Mouse (Mus musculus) layer of hippocampus, postnatal 10 days (tissue): ENCODE measurements at regions not wholly inside any gene's neighbourhood (a gene's known extent, or its start where the extent isn't known, plus 50 kb on each side); places are given as distances from the start of the nearest gene placed in this dataset.
A peak's percentile ranks its signal among the peaks of the same experiment; 100 is the strongest.

Source experiments
- DNase-seq, 2 experiments: peaks; one replicate each; pipeline ENCODE4 v3.0.0; 2021; ENCODE audit warnings: low spot score in 2 of 2

DNA sequence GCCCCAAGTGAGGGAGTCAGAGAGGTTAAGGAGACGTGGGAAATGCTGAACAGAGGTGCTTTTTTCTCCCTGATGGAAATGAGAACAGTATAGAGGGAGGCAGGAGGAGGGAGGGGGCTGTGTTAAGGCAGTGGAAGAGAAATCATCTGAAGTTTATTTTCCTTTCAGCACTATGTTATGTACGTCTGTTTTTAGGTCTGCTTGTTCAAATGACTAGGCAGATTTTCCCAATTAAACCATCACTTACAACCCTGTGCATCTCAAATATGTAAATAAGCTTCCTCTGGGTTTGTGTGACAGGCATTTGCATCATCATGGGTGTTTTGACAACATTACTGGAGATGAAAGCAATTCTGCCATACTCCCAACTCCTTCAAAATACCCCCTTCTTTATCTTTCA, 92.1 kb upstream of the Got2 start:
- DNase-seq: no peak

DNA sequence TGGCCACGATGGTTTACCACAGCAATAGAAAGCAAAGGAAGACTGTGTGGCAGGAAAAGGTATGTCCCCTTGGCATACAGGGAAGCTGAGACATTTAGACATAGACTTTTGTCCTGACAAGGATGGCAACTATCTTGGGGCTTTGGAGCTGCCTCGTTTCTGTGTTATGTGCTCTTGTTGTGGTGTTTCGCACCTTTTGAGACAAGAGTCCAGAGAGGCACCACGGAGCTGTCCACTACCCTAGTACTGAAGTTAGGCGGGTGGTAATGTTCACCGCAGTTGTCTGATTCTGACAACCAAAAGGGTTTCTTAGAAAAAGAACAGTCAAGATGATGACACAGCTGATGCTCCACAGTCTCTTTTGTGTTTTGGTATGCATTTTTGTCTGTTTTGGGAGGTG, 90.9 kb upstream of the Got2 start:
- no peak for DNase-seq

DNA sequence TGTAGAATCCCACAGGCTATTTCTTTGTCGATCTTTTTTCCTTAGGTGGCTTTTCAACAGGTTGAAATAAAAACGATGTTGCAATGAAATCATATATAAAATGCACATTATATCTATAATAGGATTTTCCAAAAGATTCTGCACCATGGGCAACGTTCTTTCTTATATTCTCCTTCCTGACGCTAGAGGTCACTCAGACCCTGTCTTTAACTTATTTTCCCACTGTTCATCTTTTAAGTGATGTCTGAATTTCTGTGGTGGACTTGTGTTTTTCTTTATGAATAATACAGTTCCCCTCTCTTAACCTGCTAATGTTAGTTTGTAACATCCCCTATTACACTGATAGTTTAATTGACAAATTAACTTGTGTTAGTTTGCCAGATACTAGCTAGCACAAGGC, 86.5 kb upstream of the Got2 start:
- DNase-seq: no peak

DNA sequence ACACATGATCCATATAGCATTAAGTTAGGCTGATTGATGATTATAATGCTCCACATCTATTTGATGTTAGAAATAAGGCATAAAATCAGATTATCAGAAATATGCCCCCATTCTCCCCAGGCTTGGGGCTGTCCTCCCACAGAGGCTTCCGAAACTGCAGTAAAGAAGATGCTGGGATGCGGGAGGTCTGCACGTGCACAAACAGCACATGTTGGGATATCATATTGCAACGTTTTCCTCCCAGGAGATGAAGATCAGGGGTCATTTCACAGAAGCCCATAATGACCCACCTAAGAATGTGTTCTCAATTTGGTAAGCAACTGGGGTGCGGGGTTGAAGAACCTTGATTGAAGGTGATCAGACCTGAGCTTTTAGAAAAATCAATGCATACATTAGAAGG, 85.9 kb upstream of the Got2 start:
- no peak for DNase-seq

DNA sequence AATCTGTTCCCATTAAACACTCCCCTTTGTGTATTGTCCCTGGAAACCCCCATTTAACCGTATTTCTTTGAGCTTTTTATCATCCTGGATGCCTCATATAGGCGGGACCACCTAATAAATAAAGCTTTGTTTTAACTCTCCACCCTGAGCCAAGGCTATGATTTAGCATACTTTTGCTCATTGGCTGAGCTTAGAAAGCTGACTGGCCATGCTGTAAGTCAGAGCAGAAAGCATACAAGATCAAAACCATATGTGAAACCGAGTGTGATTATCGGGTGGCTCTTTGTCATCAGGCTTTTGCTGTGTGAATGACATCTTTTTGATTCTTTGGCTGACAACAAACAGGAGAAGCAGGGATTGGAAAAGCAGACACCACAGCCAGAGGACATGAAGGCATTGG, 85.2 kb upstream of the Got2 start:
- no peak for DNase-seq

DNA sequence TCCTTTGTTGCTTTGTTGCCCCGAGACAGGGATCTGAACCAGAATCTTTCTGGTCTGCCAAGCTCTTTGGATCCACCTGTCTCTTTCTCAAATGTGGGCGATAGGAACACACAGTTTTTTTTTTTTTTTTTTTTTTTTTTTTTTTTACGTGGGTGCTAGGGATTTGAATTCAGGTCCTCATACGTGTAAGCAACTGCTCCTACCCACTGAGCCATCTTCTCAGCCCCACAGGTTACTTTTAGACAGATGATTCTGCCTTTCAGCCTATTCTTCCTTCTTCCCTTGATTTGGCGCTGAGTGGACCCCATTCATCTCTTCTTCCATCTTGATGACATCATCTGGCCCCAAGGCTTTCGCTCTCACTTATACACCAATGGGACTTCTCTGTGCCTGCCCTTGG, 80.5 kb upstream of the Got2 start:
- DNase-seq: no peak

DNA sequence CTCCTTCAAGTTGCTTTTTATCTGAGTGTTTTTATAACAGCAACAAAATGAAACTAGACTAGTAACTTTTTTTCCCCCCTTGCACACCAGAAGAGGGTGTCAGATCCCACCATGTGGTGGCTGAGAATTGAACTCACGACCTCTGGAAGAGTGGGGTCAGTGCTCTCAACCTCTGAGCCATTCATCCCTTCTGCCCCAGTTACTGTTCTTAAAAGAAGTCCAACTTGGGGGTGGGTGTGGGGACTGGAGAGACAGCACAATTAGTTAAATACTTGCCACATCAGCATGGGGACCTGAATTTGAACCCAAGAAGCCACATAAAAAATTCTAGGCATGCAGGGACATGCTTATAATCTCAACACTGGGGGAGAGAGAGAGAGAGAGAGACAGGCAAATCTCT, 78.1 kb upstream of the Got2 start:
- DNase-seq: no peak

DNA sequence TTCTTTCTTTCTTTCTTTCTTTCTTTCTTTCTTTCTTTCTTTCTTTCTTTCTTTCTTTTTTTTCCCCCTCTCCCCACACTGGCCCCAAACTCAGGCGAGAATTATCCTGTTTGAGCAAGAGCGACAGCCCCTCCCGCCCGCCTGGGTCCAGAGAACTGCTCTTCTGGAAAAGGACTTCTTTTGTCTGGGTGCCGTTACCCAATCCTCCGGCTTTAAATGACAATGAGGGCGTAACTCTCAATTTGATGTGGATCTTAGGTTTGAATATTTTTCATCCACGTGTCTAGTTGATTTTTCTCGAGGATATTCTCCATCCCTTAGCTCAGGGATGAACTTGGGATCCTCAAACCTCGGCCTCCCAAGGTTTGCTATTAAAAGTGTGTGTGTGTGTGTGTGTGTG, 63.9 kb upstream of the Got2 start:
- no peak for DNase-seq

DNA sequence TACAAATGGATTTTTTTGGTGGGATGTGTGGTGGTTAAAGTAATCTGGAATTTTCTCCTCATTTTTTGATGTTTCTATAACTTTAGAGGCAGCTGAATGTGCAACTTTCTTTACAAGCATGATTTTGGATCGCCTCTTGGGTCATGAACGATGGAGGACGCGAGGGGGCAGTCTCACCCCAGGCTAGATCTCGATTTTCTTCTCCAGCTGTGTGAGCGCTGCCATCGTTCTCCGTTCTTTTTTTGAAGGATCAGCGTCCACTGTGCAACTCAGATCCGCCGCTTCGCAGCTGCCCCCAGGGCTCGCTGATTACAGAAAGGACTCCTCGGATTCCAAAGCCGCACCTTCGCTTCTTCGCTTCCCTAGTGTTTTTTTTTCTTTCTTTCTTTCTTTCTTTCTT, 63.4 kb upstream of the Got2 start:
- peak; percentile 80 to 85 for DNase-seq
